Mouse (Mus musculus): ENCODE data around the gene Hdac6. TPM values are rescaled to one million over a fixed set of nuclear protein-coding genes. Genes with fewer than 3 reads are reported as not detected.

Gene Hdac6
- polyA plus RNA-seq, 2 experiments = 28.1 to 67.3 TPM

- 87% methylated on average over 4 of the region's 5 CpGs for whole genome bisulfite sequencing
- H3K9me3 ChIP-seq (ENCODE audit: control insufficient read depth, low read length) = no peaks in the 10 kb centered on the region
- ATAC-seq (ENCODE audit: low FRiP score, low read depth) = no peak
- H3K9ac ChIP-seq (ENCODE audit: low read depth, low read length, severe bottlenecking) = no peak within 1 kb of the TSS
- H3K27me3 ChIP-seq (ENCODE audit: control insufficient read depth, insufficient read depth, low read length) = no peaks in the 10 kb centered on the region
- no peak within 1 kb of the TSS for H3K27ac ChIP-seq (replicated peaks; ENCODE audit: low read depth, low read length)
- no peak for DNase-seq (ENCODE audit: low spot score)
- peaks cover 10% of the 10 kb centered on the region for H3K36me3 ChIP-seq (ENCODE audit: control insufficient read depth, insufficient read depth, low read length)
- no peak within 1 kb of the TSS for H3K4me2 ChIP-seq (replicated peaks; ENCODE audit: low read depth, low read length, severe bottlenecking)
- no peaks in the 10 kb centered on the region for H3K4me1 ChIP-seq (ENCODE audit: control insufficient read depth, insufficient read depth, low read length)
- H3K4me3 ChIP-seq (replicated peaks; ENCODE audit: low read length) = no peak within 1 kb of the TSS
- TF ChIP-seq POLR2A (IDR thresholded peaks at IDR 0.05; ENCODE audit: borderline replicate concordance, extremely low read depth, insufficient read depth, insufficient read length) = no peak
These were observed 40.0 kb downstream of the Hdac6 start, which contains the start of gene Gm10491 for GRCm38 (mm10) chrX:7907735-7908134. Gene Gm10491 (minus strand): TSS chrX:7907835.

DNA sequence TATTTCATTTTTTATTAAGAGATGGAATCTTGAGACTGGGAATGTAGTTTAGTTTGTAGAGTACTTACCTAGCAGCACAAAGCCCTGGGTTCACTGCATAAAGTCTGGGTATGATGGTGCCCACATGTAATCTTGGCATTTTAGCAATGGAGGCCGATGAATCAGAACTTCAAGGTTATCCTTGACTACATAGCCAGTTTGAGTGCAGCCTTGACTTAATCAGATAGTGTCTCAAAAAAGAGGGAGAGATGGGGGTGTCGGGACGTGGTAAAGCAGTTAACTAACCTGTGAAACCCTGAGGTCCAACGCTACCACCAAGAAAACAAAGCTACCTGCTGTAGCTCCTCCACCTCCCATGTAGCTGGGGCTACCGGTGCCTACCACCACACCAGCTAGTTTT lies 43.2 kb downstream of the Hdac6 start:
- no peak for TF ChIP-seq POLR2A (IDR thresholded peaks at IDR 0.05; ENCODE audit: borderline replicate concordance, extremely low read depth, insufficient read depth, insufficient read length)
- Histone ChIP-seq H3K27me3 (ENCODE audit: control insufficient read depth, insufficient read depth, low read length) (no peaks in the 10 kb centered on the region), H3K9ac (ENCODE audit: low read depth, low read length, severe bottlenecking) (no peak overlapping the region), H3K4me1 (ENCODE audit: control insufficient read depth, insufficient read depth, low read length) (no peaks in the 10 kb centered on the region; the same call in 1 of the 2 replicates), H3K4me2 (replicated peaks; ENCODE audit: low read depth, low read length, severe bottlenecking) (no peak overlapping the region), H3K4me3 (replicated peaks; ENCODE audit: low read length) (no peak overlapping the region), H3K9me3 (ENCODE audit: control insufficient read depth, low read length) (no peaks in the 10 kb centered on the region), H3K36me3 (ENCODE audit: control insufficient read depth, insufficient read depth, low read length) (peaks cover 10% of the 10 kb centered on the region), H3K27ac (replicated peaks; ENCODE audit: low read depth, low read length) (no peak overlapping the region)
- ATAC-seq (ENCODE audit: low FRiP score, low read depth) (no peak), DNase-seq (ENCODE audit: low spot score) (no peak)
- 84% methylated on average over 5 of the region's 5 CpGs for WGBS

GRCm38 (mm10) chrX:7898880-7899874 lies 48.5 kb downstream of the Hdac6 start, which contains the start of the genes Pqbp1 and Timm17b:
Gene Pqbp1 (minus strand): TSS chrX:7899269.
Gene Timm17b (plus strand): TSS chrX:7899357.
- peak; percentile 97 for ATAC-seq (ENCODE audit: low FRiP score, low read depth)
- DNase-seq (ENCODE audit: low spot score) = peak; percentile 93
- 0 out of 2 replicates have a peak, but pooled peaks have one; percentile 17 for TF ChIP-seq POLR2A (IDR thresholded peaks at IDR 0.05; ENCODE audit: borderline replicate concordance, extremely low read depth, insufficient read depth, insufficient read length)
- Histone ChIP-seq H3K9ac (ENCODE audit: low read depth, low read length, severe bottlenecking) (peak within 1 kb of the TSS; percentile 64), H3K4me1 (ENCODE audit: control insufficient read depth, insufficient read depth, low read length) (no peaks in the 10 kb centered on the region; the same call in 1 of the 2 replicates), H3K4me3 (replicated peaks; ENCODE audit: low read length) (peak within 1 kb of the TSS; percentile 55), H3K36me3 (ENCODE audit: control insufficient read depth, insufficient read depth, low read length) (0 out of 2 replicates have a peak, but pooled peaks cover 9% of the 10 kb centered on the region), H3K27ac (replicated peaks; ENCODE audit: low read depth, low read length) (peak within 1 kb of the TSS; percentile 76), H3K27me3 (ENCODE audit: control insufficient read depth, insufficient read depth, low read length) (no peaks in the 10 kb centered on the region), H3K4me2 (replicated peaks; ENCODE audit: low read depth, low read length, severe bottlenecking) (peak within 1 kb of the TSS; percentile 53), H3K9me3 (ENCODE audit: control insufficient read depth, low read length) (no peaks in the 10 kb centered on the region)
- WGBS = 27% methylated on average over 62 of the region's 62 CpGs

GRCm38 (mm10) chrX:7898211-7898610 lies 49.5 kb downstream of the Hdac6 start:
- no peak for TF ChIP-seq POLR2A (IDR thresholded peaks at IDR 0.05; ENCODE audit: borderline replicate concordance, extremely low read depth, insufficient read depth, insufficient read length)
- Histone ChIP-seq H3K9ac (ENCODE audit: low read depth, low read length, severe bottlenecking) (peak overlapping the region; percentile 44), H3K4me1 (ENCODE audit: control insufficient read depth, insufficient read depth, low read length) (no peaks in the 10 kb centered on the region; the same call in 1 of the 2 replicates), H3K4me3 (replicated peaks; ENCODE audit: low read length) (peak overlapping the region; percentile 55), H3K9me3 (ENCODE audit: control insufficient read depth, low read length) (no peaks in the 10 kb centered on the region), H3K27ac (replicated peaks; ENCODE audit: low read depth, low read length) (no peak overlapping the region), H3K36me3 (ENCODE audit: control insufficient read depth, insufficient read depth, low read length) (0 out of 2 replicates have a peak, but pooled peaks cover 12% of the 10 kb centered on the region), H3K4me2 (replicated peaks; ENCODE audit: low read depth, low read length, severe bottlenecking) (peak overlapping the region; percentile 53), H3K27me3 (ENCODE audit: control insufficient read depth, insufficient read depth, low read length) (no peaks in the 10 kb centered on the region)
- ATAC-seq (ENCODE audit: low FRiP score, low read depth) (no peak), DNase-seq (ENCODE audit: low spot score) (no peak)
- 33% methylated on average over 13 of the region's 13 CpGs for WGBS

DNA sequence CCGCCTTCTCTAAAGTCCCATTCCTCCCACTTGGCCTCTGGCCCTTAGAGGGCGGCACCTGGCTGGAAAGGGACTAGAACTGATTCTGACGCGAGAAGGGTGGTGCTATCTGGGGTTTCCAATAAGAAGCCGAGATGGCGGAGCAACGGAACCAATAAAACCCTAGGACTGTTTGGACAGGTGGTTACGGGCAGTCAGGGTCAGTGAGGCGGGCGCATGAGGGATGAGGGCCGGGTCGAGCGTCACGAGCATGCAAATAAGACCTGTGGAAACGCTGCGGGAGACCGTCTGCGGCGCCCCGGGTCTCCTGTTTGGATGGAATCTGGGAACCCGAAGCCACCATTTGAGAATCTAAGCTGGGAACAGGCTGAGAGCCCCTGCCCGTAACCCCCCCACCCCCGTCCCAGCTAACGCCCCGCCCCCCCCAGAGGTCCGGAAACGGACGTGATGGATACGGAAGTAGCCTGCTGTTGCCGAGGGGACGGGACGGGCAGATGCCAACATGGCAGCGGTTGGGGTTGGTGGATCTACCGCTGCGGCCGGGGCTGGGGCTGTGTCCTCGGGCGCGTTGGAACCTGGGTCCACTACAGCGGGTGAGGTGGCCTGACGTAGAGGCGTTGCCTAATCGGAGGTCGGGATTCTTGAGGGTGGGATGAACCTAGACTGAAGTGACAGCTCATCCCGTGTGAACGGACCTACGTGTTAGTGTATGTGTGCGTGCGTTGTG lies 63.7 kb downstream of the Hdac6 start, which contains the start of gene Slc35a2:
TSS of gene Slc35a2 (plus strand) at position 188 of the 727 bp plus-strand sequence.
- Histone ChIP-seq H3K9me3 (ENCODE audit: control insufficient read depth, low read length) (no peaks in the 10 kb centered on the region), H3K4me3 (replicated peaks; ENCODE audit: low read length) (peak within 1 kb of the TSS; percentile 53), H3K4me2 (replicated peaks; ENCODE audit: low read depth, low read length, severe bottlenecking) (peak within 1 kb of the TSS; percentile 46), H3K27me3 (ENCODE audit: control insufficient read depth, insufficient read depth, low read length) (no peaks in the 10 kb centered on the region), H3K9ac (ENCODE audit: low read depth, low read length, severe bottlenecking) (peak within 1 kb of the TSS; percentile 49), H3K27ac (replicated peaks; ENCODE audit: low read depth, low read length) (peak within 1 kb of the TSS; percentile 63), H3K4me1 (ENCODE audit: control insufficient read depth, insufficient read depth, low read length) (no peaks in the 10 kb centered on the region), H3K36me3 (ENCODE audit: control insufficient read depth, insufficient read depth, low read length) (no peaks in the 10 kb centered on the region)
- 20% methylated on average over 41 of the region's 49 CpGs for WGBS
- DNase-seq (ENCODE audit: low spot score) = peak; percentile 84
- ATAC-seq (ENCODE audit: low FRiP score, low read depth) = peak; percentile 91
- peak; percentile 44; the same call in 1 of the 2 replicates for TF ChIP-seq POLR2A (IDR thresholded peaks at IDR 0.05; ENCODE audit: borderline replicate concordance, extremely low read depth, insufficient read depth, insufficient read length)

Other genes with a start within 250 kb of the Hdac6 start
- 48.6 and 56.5 TPM in 2 replicates for gene Wdr45, start 233.6 kb downstream of the Hdac6 start, polyA plus RNA-seq (2012; rRNA removed)
- gene Wdr45, start 233.6 kb downstream of the Hdac6 start, polyA plus RNA-seq (2014; fragmentation: Nextera tagmentation; extraction: Ambion mirVana) = 20.4 and 25.3 TPM in 2 replicates
- gene Gm45208, start 225.6 kb downstream of the Hdac6 start, polyA plus RNA-seq (2012; rRNA removed) = 0.50 and 0.85 TPM in 2 replicates
- 0.43 and 0.48 TPM in 2 replicates for gene Gm45208, start 225.6 kb downstream of the Hdac6 start, polyA plus RNA-seq (2014; fragmentation: Nextera tagmentation; extraction: Ambion mirVana)
- 83.7 and 91.1 TPM in 2 replicates for gene Praf2, start 219.4 kb downstream of the Hdac6 start, polyA plus RNA-seq (2012; rRNA removed)
- gene Praf2, start 219.4 kb downstream of the Hdac6 start, polyA plus RNA-seq (2014; fragmentation: Nextera tagmentation; extraction: Ambion mirVana) = 89.4 and 92.0 TPM in 2 replicates
- 25.7 and 38.6 TPM in 2 replicates for gene Ccdc120, start 197.0 kb downstream of the Hdac6 start, polyA plus RNA-seq (2012; rRNA removed)
- gene Ccdc120, start 197.0 kb downstream of the Hdac6 start, polyA plus RNA-seq (2014; fragmentation: Nextera tagmentation; extraction: Ambion mirVana) = 14.9 and 16.0 TPM in 2 replicates
- 24.4 and 25.3 TPM in 2 replicates for gene Tfe3, start 185.3 kb downstream of the Hdac6 start, polyA plus RNA-seq (2012; rRNA removed)
- gene Tfe3, start 185.3 kb downstream of the Hdac6 start, polyA plus RNA-seq (2014; fragmentation: Nextera tagmentation; extraction: Ambion mirVana) = 22.1 and 22.2 TPM in 2 replicates
- gene Gripap1, start 158.1 kb downstream of the Hdac6 start, polyA plus RNA-seq (2012; rRNA removed) = 60.2 and 63.0 TPM in 2 replicates
- gene Gripap1, start 158.1 kb downstream of the Hdac6 start, polyA plus RNA-seq (2014; fragmentation: Nextera tagmentation; extraction: Ambion mirVana) = 31.9 and 32.9 TPM in 2 replicates
- gene Kcnd1, start 125.6 kb downstream of the Hdac6 start, polyA plus RNA-seq (2012; rRNA removed) = 4.1 and 5.7 TPM in 2 replicates
- 1.7 and 2.2 TPM in 2 replicates for gene Kcnd1, start 125.6 kb downstream of the Hdac6 start, polyA plus RNA-seq (2014; fragmentation: Nextera tagmentation; extraction: Ambion mirVana)
- gene Otud5, start 106.5 kb downstream of the Hdac6 start, polyA plus RNA-seq (2012; rRNA removed) = 71.3 and 76.3 TPM in 2 replicates
- 38.3 and 38.7 TPM in 2 replicates for gene Otud5, start 106.5 kb downstream of the Hdac6 start, polyA plus RNA-seq (2014; fragmentation: Nextera tagmentation; extraction: Ambion mirVana)
- 9.3 and 11.8 TPM in 2 replicates for gene Pim2, start 69.6 kb downstream of the Hdac6 start, polyA plus RNA-seq (2012; rRNA removed)
- gene Pim2, start 69.6 kb downstream of the Hdac6 start, polyA plus RNA-seq (2014; fragmentation: Nextera tagmentation; extraction: Ambion mirVana) = 4.2 and 4.6 TPM in 2 replicates
- gene Slc35a2, start 63.9 kb downstream of the Hdac6 start, polyA plus RNA-seq (2012; rRNA removed) = 74.0 and 119 TPM in 2 replicates
- 29.1 and 30.0 TPM in 2 replicates for gene Slc35a2, start 63.9 kb downstream of the Hdac6 start, polyA plus RNA-seq (2014; fragmentation: Nextera tagmentation; extraction: Ambion mirVana)
- 106 and 138 TPM in 2 replicates for gene Pqbp1, start 48.6 kb downstream of the Hdac6 start, polyA plus RNA-seq (2012; rRNA removed)
- gene Pqbp1, start 48.6 kb downstream of the Hdac6 start, polyA plus RNA-seq (2014; fragmentation: Nextera tagmentation; extraction: Ambion mirVana) = 93.0 and 105 TPM in 2 replicates
- 50.1 and 57.8 TPM in 2 replicates for gene Timm17b, start 48.5 kb downstream of the Hdac6 start, polyA plus RNA-seq (2012; rRNA removed)
- gene Timm17b, start 48.5 kb downstream of the Hdac6 start, polyA plus RNA-seq (2014; fragmentation: Nextera tagmentation; extraction: Ambion mirVana) = 187 and 196 TPM in 2 replicates
- not detected in 2 replicates for gene Gm10491, start 40.1 kb downstream of the Hdac6 start, polyA plus RNA-seq (2012; rRNA removed)
- gene Gm10491, start 40.1 kb downstream of the Hdac6 start, polyA plus RNA-seq (2014; fragmentation: Nextera tagmentation; extraction: Ambion mirVana) = not detected in 2 replicates
- not detected in 2 replicates for gene Gm10490, start 38.3 kb downstream of the Hdac6 start, polyA plus RNA-seq (2012; rRNA removed)
- gene Gm10490, start 38.3 kb downstream of the Hdac6 start, polyA plus RNA-seq (2014; fragmentation: Nextera tagmentation; extraction: Ambion mirVana) = not detected in 2 replicates
- 0.93 and 0.95 TPM in 2 replicates for gene Pcsk1n, start 28.1 kb downstream of the Hdac6 start, polyA plus RNA-seq (2012; rRNA removed)
- gene Pcsk1n, start 28.1 kb downstream of the Hdac6 start, polyA plus RNA-seq (2014; fragmentation: Nextera tagmentation; extraction: Ambion mirVana) = 0.67 and 1.3 TPM in 2 replicates
- gene Eras, start 19.3 kb downstream of the Hdac6 start, polyA plus RNA-seq (2012; rRNA removed) = 0.05 and 0.10 TPM in 2 replicates
- not detected in 2 replicates for gene Eras, start 19.3 kb downstream of the Hdac6 start, polyA plus RNA-seq (2014; fragmentation: Nextera tagmentation; extraction: Ambion mirVana)
- gene Gata1, start 30.2 kb upstream of the Hdac6 start, polyA plus RNA-seq (2012; rRNA removed) = 1.5 and 2.0 TPM in 2 replicates
- 1.3 and 1.6 TPM in 2 replicates for gene Gata1, start 30.2 kb upstream of the Hdac6 start, polyA plus RNA-seq (2014; fragmentation: Nextera tagmentation; extraction: Ambion mirVana)
- gene Glod5, start 70.6 kb upstream of the Hdac6 start, polyA plus RNA-seq (2012; rRNA removed) = 0.10 TPM in 1 of 2 replicates, not detected in the other
- not detected in 2 replicates for gene Glod5, start 70.6 kb upstream of the Hdac6 start, polyA plus RNA-seq (2014; fragmentation: Nextera tagmentation; extraction: Ambion mirVana)
- 65.3 and 67.4 TPM in 2 replicates for gene Suv39h1, start 126.9 kb upstream of the Hdac6 start, polyA plus RNA-seq (2012; rRNA removed)
- gene Suv39h1, start 126.9 kb upstream of the Hdac6 start, polyA plus RNA-seq (2014; fragmentation: Nextera tagmentation; extraction: Ambion mirVana) = 51.9 and 56.1 TPM in 2 replicates
- 2.6 and 3.5 TPM in 2 replicates for gene Was, start 142.6 kb upstream of the Hdac6 start, polyA plus RNA-seq (2012; rRNA removed)
- gene Was, start 142.6 kb upstream of the Hdac6 start, polyA plus RNA-seq (2014; fragmentation: Nextera tagmentation; extraction: Ambion mirVana) = 0.92 and 0.97 TPM in 2 replicates
- 90.6 and 127 TPM in 2 replicates for gene Wdr13, start 185.0 kb upstream of the Hdac6 start, polyA plus RNA-seq (2012; rRNA removed)
- 18.7 and 19.7 TPM in 2 replicates for gene Wdr13, start 185.0 kb upstream of the Hdac6 start, polyA plus RNA-seq (2014; fragmentation: Nextera tagmentation; extraction: Ambion mirVana)
- 355 and 465 TPM in 2 replicates for gene Rbm3, start 198.0 kb upstream of the Hdac6 start, polyA plus RNA-seq (2012; rRNA removed)
- gene Rbm3, start 198.0 kb upstream of the Hdac6 start, polyA plus RNA-seq (2014; fragmentation: Nextera tagmentation; extraction: Ambion mirVana) = 496 and 541 TPM in 2 replicates
- gene Tbc1d25, start 228.3 kb upstream of the Hdac6 start, polyA plus RNA-seq (2012; rRNA removed) = 19.4 and 25.3 TPM in 2 replicates
- gene Tbc1d25, start 228.3 kb upstream of the Hdac6 start, polyA plus RNA-seq (2014; fragmentation: Nextera tagmentation; extraction: Ambion mirVana) = 12.2 and 16.2 TPM in 2 replicates
- gene Ebp, start 245.6 kb upstream of the Hdac6 start, polyA plus RNA-seq (2012; rRNA removed) = 27.7 and 28.3 TPM in 2 replicates
- gene Ebp, start 245.6 kb upstream of the Hdac6 start, polyA plus RNA-seq (2014; fragmentation: Nextera tagmentation; extraction: Ambion mirVana) = 32.8 and 33.4 TPM in 2 replicates